Mouse (Mus musculus) brown adipose tissue, adult 24 weeks (tissue): ENCODE measurements around the gene Gnpat. TPM values are rescaled to one million over a fixed set of nuclear protein-coding genes. Genes with fewer than 3 reads are reported as not detected.

ENCODE experiments used
- H3K27ac ChIP-seq: fragments of 200-500 bp; replicated peaks from 2 replicates; pipeline ENCODE4 v1.5.1; 2012; ENCODE audit warnings: low read depth, mild to moderate bottlenecking, low read length
- H3K4me1 ChIP-seq: fragments of 200-500 bp; 2 replicates; pipeline ENCODE4 v1.6.1; 2012; ENCODE audit warnings: low read length, mixed read lengths; ENCODE audit not compliant: control insufficient read depth, insufficient read depth, insufficient read length
- H3K4me3 ChIP-seq: fragments of 200-500 bp; 2 replicates; pipeline ENCODE4 v1.5.1; 2012; ENCODE audit warnings: low read depth, mild to moderate bottlenecking, low read length, moderate library complexity; ENCODE audit not compliant: insufficient read depth
- polyA plus RNA-seq: library from polyadenylated mRNA; stranded (reverse); fragments of >200 nt; gene quantifications from 2 replicates; pipeline ENCODE4 v1.2.4, GENCODE M21; 2012; ENCODE audit not compliant: missing spikeins, insufficient read depth, insufficient read length

Gnpat gene
- polyA plus RNA-seq, 1 experiment, result 153 TPM

DNA sequence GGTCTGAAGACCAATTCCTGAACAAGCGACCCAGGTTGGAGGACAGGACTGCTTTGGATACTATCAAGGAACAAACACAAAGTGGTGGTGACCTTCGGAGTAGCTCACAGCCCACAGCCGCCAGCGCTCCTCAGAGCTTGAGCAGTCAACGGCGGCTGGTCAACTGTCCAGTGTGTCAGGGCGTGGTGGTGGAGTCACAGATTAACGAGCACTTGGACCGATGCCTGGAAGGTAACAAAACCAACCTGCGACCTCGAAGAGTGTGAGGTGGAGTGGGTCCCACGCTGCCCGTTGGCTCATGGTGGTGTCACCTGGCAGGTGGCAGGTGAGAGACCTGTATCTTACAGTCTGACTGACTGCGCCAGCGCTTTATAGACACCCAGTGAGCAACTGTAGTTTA is 40.4 kb downstream of the Gnpat start:
- H3K27ac ChIP-seq, result no peak overlapping the region
- H3K4me1 ChIP-seq, result peaks cover 18% of the 10 kb centered on the region
- no peak overlapping the region for H3K4me3 ChIP-seq

DNA sequence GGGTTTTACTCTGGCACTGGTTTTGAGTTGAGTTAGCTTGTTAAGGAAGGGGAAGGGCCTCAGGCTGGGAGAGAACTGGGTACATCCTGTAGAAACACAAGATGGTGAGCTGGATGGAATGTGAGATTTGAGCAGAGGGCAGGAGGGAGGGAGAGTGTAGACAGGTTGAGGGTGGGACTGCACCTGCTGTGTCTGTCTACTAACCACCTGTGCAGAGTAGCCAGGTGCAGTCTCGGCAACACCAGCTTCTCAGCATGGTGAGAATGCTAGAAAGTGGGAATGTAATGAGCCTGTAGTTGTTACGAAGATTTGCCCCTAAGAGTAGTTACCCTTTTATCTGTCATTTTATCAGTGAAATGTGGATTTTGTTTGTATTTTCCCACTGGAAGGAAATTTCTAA is 42.6 kb downstream of the Gnpat start:
- Histone ChIP-seq H3K27ac (0 out of 2 replicates have a peak overlapping the region, but pooled peaks have one; percentile 5), H3K4me1 (peaks cover 16% of the 10 kb centered on the region), H3K4me3 (no peak overlapping the region)

DNA sequence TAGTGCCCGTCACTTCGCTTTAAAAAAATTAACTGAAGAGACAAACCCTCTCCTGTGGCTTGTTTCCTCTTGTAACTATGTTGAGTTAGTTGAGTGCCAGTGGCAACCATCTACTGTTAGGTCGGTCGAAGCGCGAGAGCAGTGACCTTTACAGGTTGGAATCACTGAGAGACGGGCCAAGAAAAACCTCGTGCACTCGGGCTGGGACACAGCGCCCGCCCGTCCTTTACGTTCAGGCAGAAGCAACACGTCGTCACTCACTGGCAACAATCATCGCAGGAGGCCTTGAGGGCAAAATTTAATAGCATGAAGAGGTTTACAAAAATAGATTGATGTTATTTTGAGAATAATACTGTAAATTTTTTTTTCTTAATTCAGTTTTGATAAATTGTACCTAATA is 47.1 kb downstream of the Gnpat start:
- no peak overlapping the region for H3K4me3 ChIP-seq
- no peak overlapping the region for H3K27ac ChIP-seq
- H3K4me1 ChIP-seq, result peaks cover 17% of the 10 kb centered on the region

DNA sequence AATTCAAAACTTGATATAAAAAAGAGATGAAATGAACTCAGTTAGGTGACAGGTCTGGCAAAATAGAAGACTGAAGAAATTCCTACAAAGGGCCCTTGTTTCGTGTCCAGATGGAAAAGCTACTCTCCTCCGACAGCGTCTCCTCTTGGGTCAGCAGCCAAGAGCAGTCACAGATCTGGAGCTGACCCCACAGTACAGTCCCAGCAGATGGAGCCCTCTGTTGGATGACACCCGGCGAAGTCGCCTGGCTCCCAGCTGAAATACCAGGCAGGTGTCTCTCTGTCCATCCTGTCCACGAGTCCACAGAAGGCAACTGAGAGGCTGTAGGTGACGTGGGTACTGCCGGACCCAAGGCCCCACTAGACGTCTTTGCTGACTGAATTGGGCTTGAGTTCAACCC is 47.5 kb downstream of the Gnpat start:
- Histone ChIP-seq H3K4me1 (peaks cover 17% of the 10 kb centered on the region), H3K27ac (0 out of 2 replicates have a peak overlapping the region, but pooled peaks have one; percentile 15), H3K4me3 (no peak overlapping the region)

DNA sequence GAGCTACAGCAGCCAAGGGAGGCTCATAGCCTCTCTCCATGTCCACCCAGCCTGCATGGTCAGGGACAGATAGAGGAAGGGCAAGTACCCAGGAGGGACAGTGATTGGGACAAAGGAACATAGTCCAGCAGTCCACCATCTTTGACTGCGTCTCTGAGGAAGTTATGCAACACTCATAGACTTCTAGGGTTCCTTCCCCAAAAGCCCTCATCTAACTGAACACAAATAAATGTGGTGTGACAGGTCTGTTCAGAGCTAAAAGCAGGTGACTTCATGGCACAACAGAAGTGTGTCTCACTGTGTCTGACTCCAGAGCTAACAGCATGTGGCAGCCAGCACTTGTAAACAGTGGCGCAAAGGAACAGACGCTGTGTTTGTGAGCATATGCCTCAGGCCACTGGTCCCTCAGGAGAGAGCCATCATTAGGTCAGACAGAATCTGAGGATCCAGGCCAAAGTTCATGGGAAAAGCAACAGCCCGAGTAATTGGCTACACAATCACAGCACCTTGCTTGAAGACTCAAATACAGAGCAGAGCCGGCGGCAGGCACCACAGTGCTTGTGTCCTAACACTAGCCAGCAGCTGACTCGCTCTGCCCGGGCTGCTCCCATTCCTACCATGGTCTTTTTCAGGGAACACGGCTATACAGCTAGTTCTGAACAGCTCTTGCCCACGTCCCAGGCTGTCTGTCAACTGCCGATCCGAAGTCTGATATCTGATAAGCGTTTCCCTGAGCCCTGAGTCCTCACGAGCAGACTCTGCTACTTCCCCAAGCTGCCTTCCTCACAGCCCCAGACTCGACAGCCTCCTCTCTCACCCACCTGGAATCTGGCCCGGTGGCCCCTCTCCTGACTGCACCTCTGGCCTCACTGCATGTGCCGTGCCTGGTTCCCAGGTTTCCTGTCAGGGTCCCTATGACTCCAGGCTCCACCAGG is 49.4 kb downstream of the Gnpat start:
- peak overlapping the region; percentile 95 for H3K27ac ChIP-seq
- H3K4me1 ChIP-seq, result peaks cover 12% of the 10 kb centered on the region
- H3K4me3 ChIP-seq, result no peak overlapping the region

DNA sequence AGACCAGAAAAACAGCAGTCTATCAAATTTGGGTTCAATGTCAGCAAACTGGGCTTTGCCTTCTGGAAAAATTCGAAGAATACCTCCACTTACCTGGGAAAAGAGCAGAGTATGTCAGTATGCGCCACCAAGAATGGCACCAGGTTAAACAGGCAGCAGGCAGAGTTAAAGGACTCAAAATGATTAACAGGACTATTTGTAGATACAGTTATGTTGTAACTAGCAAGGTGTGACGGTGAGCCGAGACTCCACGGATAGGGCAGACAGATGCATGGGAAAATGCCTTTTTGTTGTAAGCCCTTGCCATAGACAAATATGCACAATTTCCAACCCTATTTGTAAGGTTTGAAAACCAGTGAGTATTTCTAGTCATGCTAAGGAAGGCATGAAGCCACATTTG is 51.2 kb downstream of the Gnpat start:
- Histone ChIP-seq H3K4me1 (peaks cover 17% of the 10 kb centered on the region), H3K27ac (no peak overlapping the region), H3K4me3 (no peak overlapping the region)

DNA sequence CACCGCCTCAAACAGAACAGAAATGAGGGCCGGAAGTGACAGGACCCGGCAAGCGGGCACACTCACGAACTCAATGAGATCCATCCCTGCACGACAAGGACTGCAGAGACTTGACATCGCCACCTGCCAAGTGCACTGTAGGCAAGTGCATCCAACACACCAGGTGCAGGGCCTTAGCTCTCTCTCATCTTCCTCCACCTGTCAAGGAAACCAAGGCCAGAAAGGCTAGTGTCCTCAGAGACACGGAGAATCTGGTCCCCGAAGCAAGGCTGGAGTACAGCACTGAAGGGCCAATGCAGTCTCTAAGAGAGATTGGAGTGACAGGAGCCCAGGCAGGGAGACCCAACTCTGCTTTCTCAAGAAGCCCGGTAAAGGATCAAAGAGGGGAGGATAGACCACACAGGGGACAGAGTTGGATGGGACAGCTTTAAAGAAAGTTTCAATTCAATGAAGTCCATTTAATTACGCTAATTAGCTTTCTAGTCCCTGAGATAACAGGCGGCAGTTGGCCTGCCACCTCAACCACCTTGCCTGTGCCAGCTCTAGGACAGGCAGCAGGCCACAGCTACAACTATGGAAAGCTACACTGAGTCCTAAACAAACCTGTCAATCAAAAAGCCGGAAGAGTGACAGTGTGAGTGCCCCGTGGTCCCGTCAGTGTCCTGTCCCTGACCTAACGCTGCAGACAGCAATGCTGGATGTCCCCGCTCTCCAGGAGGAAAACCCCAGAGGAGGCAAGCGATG is 55.1 kb downstream of the Gnpat start:
- Histone ChIP-seq H3K27ac (no peak overlapping the region; the same call in 1 of the 2 replicates), H3K4me1 (peaks cover 29% of the 10 kb centered on the region), H3K4me3 (no peak overlapping the region)

DNA sequence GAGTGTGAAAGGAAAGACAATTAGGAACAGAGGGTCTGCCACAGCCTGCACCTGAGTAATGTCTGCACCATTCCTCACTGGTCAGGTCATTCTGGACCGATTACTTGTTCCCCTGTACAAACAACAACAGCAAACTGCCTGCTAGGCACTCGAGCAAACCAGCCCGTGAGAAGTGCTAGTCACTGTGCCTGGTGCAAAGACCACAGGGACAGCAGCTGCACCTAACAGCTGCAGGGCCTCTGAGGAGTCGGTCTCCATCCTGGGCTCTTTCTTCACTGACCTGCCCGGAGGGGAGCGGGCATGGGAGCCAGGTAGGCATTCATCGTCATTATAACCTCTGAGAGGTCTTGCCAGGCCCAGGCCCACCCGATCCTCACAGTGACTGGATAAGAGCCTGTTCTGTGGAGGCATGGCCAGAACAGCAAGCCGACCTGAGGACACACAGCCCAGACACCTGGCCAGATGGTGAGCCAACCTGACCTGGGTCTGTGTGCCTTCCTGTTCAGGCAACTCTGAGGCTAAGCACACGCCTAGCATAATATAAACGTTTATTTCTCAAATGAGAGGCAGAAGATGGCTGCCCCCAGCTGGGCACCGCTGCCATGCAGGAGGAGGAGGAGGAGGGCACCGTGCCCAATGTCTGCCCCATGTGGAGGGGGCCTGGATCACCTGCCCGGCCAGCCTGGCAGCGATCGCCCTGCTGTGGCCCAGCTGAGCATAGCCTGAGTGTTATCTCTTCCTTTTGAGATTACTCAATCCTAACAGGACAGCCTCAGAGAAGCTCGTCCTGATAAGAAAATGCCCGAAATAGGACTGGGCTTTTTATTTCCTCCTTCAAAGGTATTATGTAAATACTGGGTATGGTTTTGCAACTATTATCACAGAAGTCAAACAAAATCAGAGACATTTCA is 58.8 kb downstream of the Gnpat start:
- Histone ChIP-seq H3K27ac (peak overlapping the region; percentile 87), H3K4me1 (peaks cover 56% of the 10 kb centered on the region), H3K4me3 (peak overlapping the region; percentile 8; the same call in 1 of the 2 replicates)

DNA sequence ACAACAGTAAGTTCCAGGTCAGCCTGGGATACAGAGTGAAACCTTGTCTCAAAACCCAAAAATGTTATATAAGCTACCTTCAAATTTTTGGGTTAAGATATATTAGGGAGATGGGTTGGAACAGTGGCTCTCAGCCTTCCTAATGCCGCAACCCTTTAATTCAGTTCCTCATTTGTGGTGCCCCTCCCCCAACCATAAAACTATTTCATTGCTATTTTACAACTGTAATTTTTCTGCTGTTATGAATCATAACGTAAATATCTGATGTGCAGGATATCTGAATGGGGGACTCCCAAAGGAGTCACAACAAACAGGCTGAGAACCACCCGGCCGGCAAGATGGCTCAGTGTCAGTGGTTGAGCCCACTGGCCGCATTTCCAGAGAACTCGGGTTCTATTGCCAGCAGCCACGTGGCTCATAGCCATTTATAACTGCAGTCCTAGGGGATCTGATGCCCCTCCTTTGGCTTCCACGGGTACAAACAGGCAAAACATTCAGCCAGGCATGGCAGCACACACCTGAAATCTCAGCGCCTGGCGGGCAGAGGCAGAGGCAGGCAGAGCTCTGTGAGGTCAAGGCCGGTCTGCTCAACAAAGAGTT is 59.8 kb downstream of the Gnpat start:
- peak overlapping the region; percentile 98 for H3K27ac ChIP-seq
- no peak overlapping the region for H3K4me3 ChIP-seq
- peaks cover 66% of the 10 kb centered on the region for H3K4me1 ChIP-seq

DNA sequence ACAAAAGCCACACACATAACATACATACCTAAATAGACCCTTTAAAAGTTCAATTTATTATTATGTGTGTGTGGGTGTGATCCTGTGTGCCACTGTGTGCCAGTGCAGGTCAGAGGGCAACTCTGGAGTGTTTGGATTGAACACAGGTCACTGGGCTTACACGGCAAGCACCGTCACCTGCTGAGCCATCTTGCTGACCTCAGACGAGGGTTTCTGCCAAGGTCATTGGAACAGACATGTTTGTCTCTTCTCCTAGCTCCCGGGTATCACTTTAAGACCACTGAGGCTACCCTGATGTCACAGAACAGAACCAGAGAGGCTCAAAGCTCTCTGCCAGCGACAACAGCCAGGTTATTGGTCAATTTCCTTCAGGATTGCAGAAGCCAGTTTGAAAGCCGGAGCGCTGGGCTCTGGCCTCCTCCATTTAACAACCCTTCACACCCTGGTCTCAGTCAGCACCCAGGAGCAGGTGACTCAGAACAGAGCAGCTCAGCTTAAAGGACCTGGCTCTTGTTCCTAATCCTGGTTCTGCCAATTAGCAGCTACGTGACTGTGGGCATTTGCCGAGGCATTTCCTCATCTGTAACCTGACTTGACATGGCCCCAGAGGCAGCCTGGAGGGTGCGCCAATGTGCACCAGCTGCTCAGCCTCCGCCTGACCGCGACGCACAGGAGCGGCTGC is 61.3 kb downstream of the Gnpat start:
- no peak overlapping the region for H3K4me3 ChIP-seq
- peaks cover 73% of the 10 kb centered on the region for H3K4me1 ChIP-seq
- H3K27ac ChIP-seq, result peak overlapping the region; percentile 98

DNA sequence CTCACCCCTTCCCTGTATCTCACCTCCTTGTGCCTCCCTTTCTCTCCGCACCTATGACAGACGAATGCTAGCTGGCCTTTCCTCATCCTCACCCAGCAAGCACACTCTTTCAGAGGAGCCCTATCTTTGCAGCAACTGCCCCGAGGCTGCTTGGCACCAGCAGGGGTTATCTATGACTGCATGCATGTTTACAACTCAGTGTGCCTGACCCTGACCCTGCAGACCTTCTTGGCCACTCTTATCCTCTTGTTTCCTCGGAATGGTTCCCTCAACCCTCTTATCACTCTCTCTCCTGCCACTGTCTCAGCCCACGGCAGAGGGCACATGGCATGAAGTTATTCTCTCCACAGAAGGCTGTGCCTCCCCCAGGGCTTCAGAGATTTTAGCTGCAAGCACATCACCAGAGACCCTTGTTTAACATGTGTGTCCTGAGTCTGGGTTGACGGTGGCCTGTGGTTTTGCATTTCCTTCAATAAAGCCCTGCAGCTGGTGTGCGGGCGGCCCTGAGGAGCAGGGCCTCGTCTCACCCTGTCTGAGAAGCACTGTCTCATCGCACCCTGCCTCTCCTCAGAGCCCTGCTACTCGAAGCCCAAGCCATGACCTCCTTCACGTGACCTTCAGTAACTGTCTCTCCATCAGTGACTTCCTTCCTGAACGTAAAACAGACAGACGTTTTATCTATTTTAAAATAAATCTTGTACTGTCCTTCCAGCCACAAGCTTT is 62.9 kb downstream of the Gnpat start:
- Histone ChIP-seq H3K4me3 (no peak overlapping the region), H3K4me1 (peaks cover 75% of the 10 kb centered on the region), H3K27ac (peak overlapping the region; percentile 98)

DNA sequence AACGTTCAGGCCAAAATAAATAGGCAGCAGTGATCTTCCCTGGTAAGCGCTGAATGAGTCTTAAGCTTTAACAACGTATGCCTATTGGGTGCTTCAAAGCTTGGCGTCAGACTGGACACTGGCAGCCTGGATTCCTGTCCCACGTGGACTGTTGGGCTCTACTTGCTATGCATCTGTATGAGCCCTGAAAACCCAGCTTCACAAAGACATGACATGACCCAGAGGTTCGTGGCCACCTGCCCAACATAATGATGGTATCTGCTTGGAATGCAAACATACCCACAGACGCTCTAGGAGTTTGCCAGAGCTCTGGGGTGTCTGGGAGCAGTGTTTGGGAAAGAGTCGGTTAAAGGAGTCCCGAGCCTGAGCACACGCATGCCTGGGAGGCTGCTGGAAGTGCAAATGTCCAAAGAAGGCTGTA is 63.5 kb downstream of the Gnpat start:
- Histone ChIP-seq H3K4me1 (peaks cover 72% of the 10 kb centered on the region), H3K4me3 (no peak overlapping the region), H3K27ac (peak overlapping the region; percentile 98)

DNA sequence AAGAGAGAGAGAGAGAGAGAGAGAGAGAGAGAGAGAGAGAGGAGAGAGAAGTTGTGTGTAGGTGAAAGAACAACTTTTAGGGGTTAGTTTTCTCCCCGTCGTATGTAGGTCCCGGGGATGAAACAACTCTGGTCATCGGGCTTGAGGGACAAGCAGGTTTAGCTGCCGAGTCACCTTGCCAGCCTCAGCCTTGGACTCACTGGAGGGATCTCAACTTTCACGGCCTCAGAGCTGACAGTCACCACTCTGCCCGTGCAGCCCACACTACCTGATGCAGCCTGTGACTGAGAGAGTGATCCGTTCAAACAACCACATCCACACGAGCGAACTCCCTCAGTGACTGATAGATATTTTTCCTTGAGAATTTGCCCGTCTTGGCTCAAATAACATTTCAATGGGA is 66.2 kb downstream of the Gnpat start:
- H3K27ac ChIP-seq, result peak overlapping the region; percentile 82

More for the DNA sequence above, 66.2 kb downstream of the Gnpat start:
- Histone ChIP-seq H3K4me3 (no peak overlapping the region), H3K4me1 (peaks cover 59% of the 10 kb centered on the region)
